ENCODE assay signal across 8 mouse cellular contexts in the genomic region with DNA sequence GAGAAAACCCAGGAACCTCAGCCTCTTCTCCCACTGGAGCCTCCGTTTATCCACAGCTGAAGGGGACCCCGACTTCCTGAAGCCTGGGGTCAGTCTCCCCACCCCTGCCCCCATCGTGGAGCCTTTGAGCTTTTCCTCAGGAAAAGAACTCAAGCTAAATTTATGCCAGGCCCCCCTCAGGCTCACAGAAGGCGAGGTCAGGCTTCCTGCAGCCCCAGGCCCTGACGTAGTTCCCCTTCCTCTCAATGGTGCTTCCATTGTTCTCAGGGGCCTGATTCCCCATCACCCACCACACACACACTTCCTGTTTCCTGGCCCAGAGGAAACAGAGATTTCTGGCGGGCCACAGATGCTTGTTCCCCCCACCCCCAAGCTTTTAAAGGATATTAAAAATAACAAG. TPM values are rescaled to one million over a fixed set of nuclear protein-coding genes. Genes with fewer than 3 reads are reported as not detected.
A peak's percentile ranks its signal among the peaks of the same experiment; 100 is the strongest.
DNase-seq lines count a peak whose midpoint lies in the region; ATAC-seq and TF ChIP-seq lines count a peak whose summit lies in the region.

No protein-coding gene starts in this region.

- peaks cover 38% of the 10 kb centered on the region for H3K4me1 ChIP-seq in heart, adult 2 months (ENCODE audit: control insufficient read depth, insufficient read depth, low read length)
- H3K4me1 ChIP-seq in kidney, embryonic 14.5 days (ENCODE audit: control insufficient read depth, insufficient read depth, low read length) = peaks cover 18% of the 10 kb centered on the region

- no peaks in the 10 kb centered on the region for H3K9me3 ChIP-seq in kidney, embryonic 14.5 days (ENCODE audit: control insufficient read depth, low read length)

- peak; percentile 65; the same call in 1 of the 2 replicates for TF ChIP-seq POLR2A in heart, adult 2 months (IDR thresholded peaks at IDR 0.05; ENCODE audit: insufficient read depth, low read depth, low read length)

- peak overlapping the region; percentile 96 for H3K27ac ChIP-seq in heart, adult 2 months
- peak overlapping the region; percentile 73; the same call in 1 of the 2 replicates for H3K27ac ChIP-seq in kidney, embryonic 14.5 days (ENCODE audit: low read depth, low read length)

- DNase-seq in layer of hippocampus, adult 9-11 months = peak; percentile 22
- DNase-seq in layer of hippocampus, postnatal 10 days (ENCODE audit: low spot score in 2 of 2) = no peak
- DNase-seq in heart, adult 2 months = peak; percentile 71 to 85
- peak; percentile 60 for DNase-seq in lung, postnatal 14 days
- no peak for DNase-seq in layer of hippocampus, adult 11-12 months (ENCODE audit: low spot score)
- no peak for DNase-seq in left cerebral cortex, adult 11 months (ENCODE audit: low spot score)

- no peak overlapping the region for H3K4me2 ChIP-seq in kidney, embryonic 14.5 days (replicated peaks; ENCODE audit: low read depth, low read length)

- peak overlapping the region; percentile 70; the same call in 1 of the 2 replicates for H3K9ac ChIP-seq in heart, adult 2 months (ENCODE audit: low read depth, low read length)
- H3K9ac ChIP-seq in kidney, embryonic 14.5 days (ENCODE audit: low read depth, low read length) = no peak overlapping the region

- TF ChIP-seq CTCF in heart, adult 2 months (IDR thresholded peaks at IDR 0.05) = no peak

- no peaks in the 10 kb centered on the region for H3K36me3 ChIP-seq in heart, adult 2 months (ENCODE audit: control insufficient read depth, insufficient read depth, low read length)
- no peaks in the 10 kb centered on the region for H3K36me3 ChIP-seq in kidney, embryonic 14.5 days (ENCODE audit: control insufficient read depth, insufficient read depth, low read length)

- H3K4me3 ChIP-seq in heart, adult 2 months = peak overlapping the region; percentile 41
- no peak overlapping the region for H3K4me3 ChIP-seq in kidney, embryonic 14.5 days (ENCODE audit: low read length)

- peak; percentile 100 for TF ChIP-seq EP300 in heart, adult 2 months (IDR thresholded peaks at IDR 0.05; ENCODE audit: insufficient read depth, low read depth, low read length)

- no peaks in the 10 kb centered on the region for H3K79me2 ChIP-seq in heart, adult 2 months (replicated peaks; ENCODE audit: control insufficient read depth, insufficient read depth, low read length)

- 0 out of 2 replicates have a peak, but pooled peaks have one; percentile 16 for ATAC-seq in kidney, embryonic 14.5 days (ENCODE audit: low FRiP score, low TSS enrichment)
- ATAC-seq in inflammation-experienced regulatory T-cells, adult 6 months = no peak

- H3K27me3 ChIP-seq in heart, adult 2 months (ENCODE audit: control insufficient read depth, insufficient read depth, low read length) = no peaks in the 10 kb centered on the region
- H3K27me3 ChIP-seq in kidney, embryonic 14.5 days (ENCODE audit: control insufficient read depth, insufficient read depth, low read length) = no peaks in the 10 kb centered on the region

- intact Hi-C loops in heart, adult 2 months (cut with DNase I) = no loop called here

- 32% methylated on average over 6 of the region's 6 CpGs for WGBS in heart, adult 2 months
- 46% methylated on average over 6 of the region's 6 CpGs for WGBS in kidney, embryonic 14.5 days

RNA-seq across cellular contexts. Expression of a gene that starts 1.4 kb away (rescaled TPM):
- 100 to 1,000 TPM in 1 of 2 experiments, 10 to 100 TPM in 1; 82.2 to 102 TPM for total RNA-seq in layer of hippocampus, postnatal 10 days (2021)
- 100 to 1,000 TPM; 102 to 111 TPM for total RNA-seq in heart, adult 2 months (2021)
- polyA plus RNA-seq in heart, adult 2 months (2012; rRNA removed) = 499 and 610 TPM in 2 replicates
- 172 and 194 TPM in 2 replicates for polyA plus RNA-seq in kidney, embryonic 14.5 days (2014; fragmentation: Nextera tagmentation; extraction: Ambion mirVana)
- polyA plus RNA-seq in inflammation-experienced regulatory T-cells, adult 6 months (2017; shearing (Covaris generic)) = 1 to 10 TPM in 2 of 3 experiments, not detected in 1; 1.7 to 2.3 TPM

RNA-seq across cellular contexts. Expression of a gene that starts 8.1 kb away (rescaled TPM):
- not detected for total RNA-seq in layer of hippocampus, postnatal 10 days (2021)
- not detected for total RNA-seq in heart, adult 2 months (2021)
- polyA plus RNA-seq in heart, adult 2 months (2012; rRNA removed) = not detected in 2 replicates
- not detected in 2 replicates for polyA plus RNA-seq in kidney, embryonic 14.5 days (2014; fragmentation: Nextera tagmentation; extraction: Ambion mirVana)
- not detected for polyA plus RNA-seq in inflammation-experienced regulatory T-cells, adult 6 months (2017; shearing (Covaris generic))

RNA-seq across cellular contexts. Expression of a gene that starts 25.8 kb away (rescaled TPM):
- 1 to 10 TPM; 2.1 to 2.5 TPM for total RNA-seq in layer of hippocampus, postnatal 10 days (2021)
- total RNA-seq in heart, adult 2 months (2021) = 10 to 100 TPM; 52.8 to 59.2 TPM
- polyA plus RNA-seq in heart, adult 2 months (2012; rRNA removed) = 117 and 142 TPM in 2 replicates
- 30.0 and 41.4 TPM in 2 replicates for polyA plus RNA-seq in kidney, embryonic 14.5 days (2014; fragmentation: Nextera tagmentation; extraction: Ambion mirVana)
- 1 to 10 TPM; 6.6 to 9.1 (median 7.4) TPM for polyA plus RNA-seq in inflammation-experienced regulatory T-cells, adult 6 months (2017; shearing (Covaris generic))

RNA-seq across cellular contexts. Expression of a gene that starts 49.9 kb away (rescaled TPM):
- 10 to 100 TPM; 75.0 to 82.7 TPM for total RNA-seq in layer of hippocampus, postnatal 10 days (2021)
- 10 to 100 TPM; 20.0 to 21.1 TPM for total RNA-seq in heart, adult 2 months (2021)
- 45.7 and 47.6 TPM in 2 replicates for polyA plus RNA-seq in heart, adult 2 months (2012; rRNA removed)
- polyA plus RNA-seq in kidney, embryonic 14.5 days (2014; fragmentation: Nextera tagmentation; extraction: Ambion mirVana) = 30.3 and 39.1 TPM in 2 replicates
- polyA plus RNA-seq in inflammation-experienced regulatory T-cells, adult 6 months (2017; shearing (Covaris generic)) = 1 to 10 TPM; 1.2 to 4.2 (median 2.1) TPM

Comparison
In these comparisons a context has a peak if more than half of its experiments do, and no peak if none do; other contexts are left out.
1. DNase-seq: peak in layer of hippocampus, adult 9-11 months (single experiment), heart, adult 2 months (2 of 2) and lung, postnatal 14 days (single experiment); none in layer of hippocampus, postnatal 10 days (0 of 2), layer of hippocampus, adult 11-12 months (single experiment) and left cerebral cortex, adult 11 months (single experiment).
2. RNA of a gene that starts 1.4 kb away (polyA plus RNA-seq): 499 to 610 TPM in heart, adult 2 months and 172 to 194 TPM in kidney, embryonic 14.5 days; 1.7 to 2.3 TPM in inflammation-experienced regulatory T-cells, adult 6 months; every median in the first group is over 10 times any median in the second.